8 mouse cellular contexts compared by ENCODE assay signal in genomic region chr7:127129638-127130037, GRCm38 (mm10). TPM values are rescaled to one million over a fixed set of nuclear protein-coding genes. Genes with fewer than 3 reads are reported as not detected.
DNase-seq lines count a peak whose midpoint lies in the region; ATAC-seq and TF ChIP-seq lines count a peak whose summit lies in the region.
"Had no signal": no experiment of that assay in that cellular context is flagged by ENCODE, and none has a peak within 500 bp of the region (broad histone marks: within the 10 kb centered on the region; RNA-seq: fewer than 3 reads in every experiment).

No protein-coding gene starts in this region.

- no peak overlapping the region for H3K4me2 ChIP-seq in kidney, embryonic 15.5 days
- no peak overlapping the region for H3K4me2 ChIP-seq in intestine, embryonic 16.5 days (ENCODE audit: low read depth, low read length)
- no peak overlapping the region for H3K4me2 ChIP-seq in lung, embryonic 15.5 days
- H3K4me2 ChIP-seq: heart, embryonic 13.5 days had no signal

- no peak for TF ChIP-seq POLR2A in bone marrow macrophage, adult 2 months (IDR thresholded peaks at IDR 0.05; ENCODE audit: borderline replicate concordance, low read depth, low read length)

- TF ChIP-seq CTCF in bone marrow macrophage, adult 2 months (IDR thresholded peaks at IDR 0.05; ENCODE audit: low read depth, low read length), result peak; percentile 58

- no peak for ATAC-seq in kidney, embryonic 15.5 days (replicated peaks; ENCODE audit: low FRiP score)
- ATAC-seq in intestine, embryonic 16.5 days, result peak; percentile 76
- 0 out of 2 replicates have a peak, but pooled peaks have one; percentile 39 for ATAC-seq in lung, embryonic 15.5 days (ENCODE audit: borderline replicate concordance, extremely low read depth, low FRiP score, low TSS enrichment)

- H3K9me3 ChIP-seq in kidney, embryonic 15.5 days (replicated peaks), result 0 out of 2 replicates have a peak, but pooled peaks cover 2% of the 10 kb centered on the region
- H3K9me3 ChIP-seq in intestine, embryonic 16.5 days (ENCODE audit: control insufficient read depth, low read length), result no peaks in the 10 kb centered on the region
- no peaks in the 10 kb centered on the region for H3K9me3 ChIP-seq in lung, embryonic 15.5 days

- H3K27ac ChIP-seq in kidney, embryonic 15.5 days, result no peak overlapping the region
- no peak overlapping the region for H3K27ac ChIP-seq in bone marrow macrophage, adult 2 months (ENCODE audit: insufficient read depth, low read depth, low read length)
- no peak overlapping the region for H3K27ac ChIP-seq in intestine, embryonic 16.5 days (ENCODE audit: low read length)
- H3K27ac ChIP-seq in lung, embryonic 15.5 days, result no peak overlapping the region
- H3K27ac ChIP-seq: heart, embryonic 13.5 days had no signal

- peak; percentile 42 for DNase-seq in kidney, adult 18-20 months
- DNase-seq in ES-CJ7 (ENCODE audit: low read depth, low spot score), result peak; percentile 73
- DNase-seq in thymus, postnatal 4 days, result peak; percentile 55

- H3K4me3 ChIP-seq in kidney, embryonic 15.5 days (replicated peaks), result no peak overlapping the region
- no peak overlapping the region for H3K4me3 ChIP-seq in bone marrow macrophage, adult 2 months (ENCODE audit: insufficient read depth, low read length)
- H3K4me3 ChIP-seq in intestine, embryonic 16.5 days (ENCODE audit: low read length), result no peak overlapping the region
- no peak overlapping the region for H3K4me3 ChIP-seq in lung, embryonic 15.5 days
- H3K4me3 ChIP-seq: heart, embryonic 13.5 days had no signal

- no peak overlapping the region for H3K9ac ChIP-seq in kidney, embryonic 15.5 days
- no peak overlapping the region for H3K9ac ChIP-seq in intestine, embryonic 16.5 days (ENCODE audit: low read depth, low read length)
- no peak overlapping the region for H3K9ac ChIP-seq in lung, embryonic 15.5 days
- H3K9ac ChIP-seq: heart, embryonic 13.5 days had no signal

- WGBS in kidney, embryonic 15.5 days, result 13% methylated on average over 4 of the region's 4 CpGs
- 18% methylated on average over 4 of the region's 4 CpGs for WGBS in intestine, embryonic 16.5 days
- WGBS in lung, embryonic 15.5 days, result 6% methylated on average over 4 of the region's 4 CpGs

- no peaks in the 10 kb centered on the region for H3K27me3 ChIP-seq in kidney, embryonic 15.5 days
- no peaks in the 10 kb centered on the region for H3K27me3 ChIP-seq in intestine, embryonic 16.5 days (replicated peaks; ENCODE audit: control insufficient read depth, insufficient read depth, low read length)
- no peaks in the 10 kb centered on the region for H3K27me3 ChIP-seq in lung, embryonic 15.5 days
- H3K27me3 ChIP-seq: heart, embryonic 13.5 days had no signal

- H3K36me3 ChIP-seq in kidney, embryonic 15.5 days, result no peaks in the 10 kb centered on the region
- no peaks in the 10 kb centered on the region for H3K36me3 ChIP-seq in intestine, embryonic 16.5 days (ENCODE audit: control insufficient read depth, insufficient read depth, low read length)
- H3K36me3 ChIP-seq in lung, embryonic 15.5 days, result no peaks in the 10 kb centered on the region
- H3K36me3 ChIP-seq: heart, embryonic 13.5 days had no signal

- no peaks in the 10 kb centered on the region for H3K4me1 ChIP-seq in kidney, embryonic 15.5 days
- peaks cover 24% of the 10 kb centered on the region for H3K4me1 ChIP-seq in bone marrow macrophage, adult 2 months (ENCODE audit: control insufficient read depth, insufficient read depth, low read length)
- no peaks in the 10 kb centered on the region for H3K4me1 ChIP-seq in intestine, embryonic 16.5 days (ENCODE audit: control insufficient read depth, insufficient read depth, low read length)
- no peaks in the 10 kb centered on the region for H3K4me1 ChIP-seq in lung, embryonic 15.5 days
- H3K4me1 ChIP-seq: heart, embryonic 13.5 days had no signal

RNA-seq across cellular contexts. Expression of gene Qprt, which starts 7.6 kb away (rescaled TPM):
- polyA plus RNA-seq in kidney, embryonic 15.5 days (2015; fragmentation: Nextera tagmentation; extraction: Ambion mirVana), result 16.7 and 19.0 TPM in 2 replicates
- 0.71 TPM in 1 of 2 replicates, not detected in the other for polyA plus RNA-seq in bone marrow macrophage, adult 2 months (2012; ENCODE audit: insufficient read depth, insufficient read length, missing spikeins)
- 4.9 and 6.8 TPM in 2 replicates for polyA plus RNA-seq in intestine, embryonic 16.5 days (2015; fragmentation: Nextera tagmentation; extraction: Ambion mirVana)
- 0.64 and 1.0 TPM in 2 replicates for polyA plus RNA-seq in lung, embryonic 15.5 days (2015; fragmentation: Nextera tagmentation; extraction: Ambion mirVana)

RNA-seq across cellular contexts. Expression of gene Spn, which starts 8.0 kb away (rescaled TPM):
- 0.32 and 0.37 TPM in 2 replicates for polyA plus RNA-seq in kidney, embryonic 15.5 days (2015; fragmentation: Nextera tagmentation; extraction: Ambion mirVana)
- 34.5 and 36.3 TPM in 2 replicates for polyA plus RNA-seq in bone marrow macrophage, adult 2 months (2012; ENCODE audit: insufficient read depth, insufficient read length, missing spikeins)
- 0.26 and 0.42 TPM in 2 replicates for polyA plus RNA-seq in intestine, embryonic 16.5 days (2015; fragmentation: Nextera tagmentation; extraction: Ambion mirVana)
- polyA plus RNA-seq in lung, embryonic 15.5 days (2015; fragmentation: Nextera tagmentation; extraction: Ambion mirVana), result 0.24 and 0.47 TPM in 2 replicates

RNA-seq across cellular contexts. Expression of gene AI467606, which starts 38.5 kb away (rescaled TPM):
- 3.3 and 3.8 TPM in 2 replicates for polyA plus RNA-seq in kidney, embryonic 15.5 days (2015; fragmentation: Nextera tagmentation; extraction: Ambion mirVana)
- polyA plus RNA-seq in bone marrow macrophage, adult 2 months (2012; ENCODE audit: insufficient read depth, insufficient read length, missing spikeins), result 41.2 and 41.4 TPM in 2 replicates
- 7.4 and 7.7 TPM in 2 replicates for polyA plus RNA-seq in intestine, embryonic 16.5 days (2015; fragmentation: Nextera tagmentation; extraction: Ambion mirVana)
- polyA plus RNA-seq in lung, embryonic 15.5 days (2015; fragmentation: Nextera tagmentation; extraction: Ambion mirVana), result 7.7 and 10.1 TPM in 2 replicates

RNA-seq across cellular contexts. Expression of gene Zg16, which starts 42.5 kb away (rescaled TPM):
- polyA plus RNA-seq in kidney, embryonic 15.5 days (2015; fragmentation: Nextera tagmentation; extraction: Ambion mirVana), result not detected in 2 replicates
- polyA plus RNA-seq in bone marrow macrophage, adult 2 months (2012; ENCODE audit: insufficient read depth, insufficient read length, missing spikeins), result not detected in 2 replicates
- 37.2 and 69.9 TPM in 2 replicates for polyA plus RNA-seq in intestine, embryonic 16.5 days (2015; fragmentation: Nextera tagmentation; extraction: Ambion mirVana)
- polyA plus RNA-seq in lung, embryonic 15.5 days (2015; fragmentation: Nextera tagmentation; extraction: Ambion mirVana), result not detected in 2 replicates
- polyA plus RNA-seq: heart, embryonic 13.5 days had no signal

Comparison
In these comparisons a context has a peak if more than half of its experiments do, and no peak if none do; other contexts are left out.
1. RNA of gene Spn, which starts 8.0 kb away (polyA plus RNA-seq): 34.5 to 36.3 TPM in bone marrow macrophage, adult 2 months; 0.24 to 0.47 TPM in lung, embryonic 15.5 days, 0.32 to 0.37 TPM in kidney, embryonic 15.5 days and 0.26 to 0.42 TPM in intestine, embryonic 16.5 days; every median in the first group is over 10 times any median in the second.
2. Peak in every context shown above with its lines, with median percentiles within 50 percentile points of each other: DNase-seq.